Mouse (Mus musculus) brain, embryonic 14.5 days (tissue): Measurements from ENCODE around the gene Ttc28.

ENCODE experiments used
- CTCF ChIP-seq: fragments of 200-500 bp; IDR thresholded peaks from 2 replicates; pipeline ENCODE4 v1.5.1; 2012; ENCODE audit warnings: inconsistent platforms, mild to moderate bottlenecking, moderate library complexity, borderline replicate concordance; ENCODE audit not compliant: insufficient read depth, insufficient read length; ENCODE audit errors: extremely low read depth
- POLR2A ChIP-seq: fragments of 200-500 bp; IDR thresholded peaks from 2 replicates; pipeline ENCODE4 v1.6.1; 2012; ENCODE audit warnings: mild to moderate bottlenecking, inconsistent platforms, borderline replicate concordance; ENCODE audit not compliant: poor library complexity, insufficient read depth, insufficient read length, severe bottlenecking; ENCODE audit errors: extremely low read depth

DNA sequence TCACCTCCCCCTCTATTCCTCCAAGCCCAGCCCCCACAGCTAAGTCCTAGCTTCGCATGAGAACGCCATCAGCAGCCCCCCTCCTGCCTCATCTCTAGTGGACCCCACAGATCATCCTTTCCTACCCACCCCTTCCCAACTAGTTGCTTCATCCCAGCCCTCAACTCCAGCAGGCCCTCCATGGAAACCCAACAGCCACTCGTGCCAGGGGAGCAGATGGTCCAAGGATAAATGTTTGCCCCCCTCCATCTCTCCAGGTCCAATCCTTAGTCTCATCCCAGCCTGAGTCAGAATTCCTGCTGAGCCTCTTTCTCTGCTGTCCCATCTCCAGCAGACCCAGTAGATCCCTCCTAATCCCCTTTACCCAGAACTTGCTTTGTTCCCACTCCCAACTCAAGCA, 36.6 kb downstream of the Ttc28 start:
- TF ChIP-seq POLR2A: no peak
- no peak for TF ChIP-seq CTCF
